Mouse (Mus musculus): ENCODE data around the gene Rnft1. TPM values are rescaled to one million over a fixed set of nuclear protein-coding genes. Genes with fewer than 3 reads are reported as not detected.

The Rnft1 gene
- polyA plus RNA-seq (2014; fragmentation: Illumina TruSeq; extraction: RNeasy Lipid Tissue Mini Kit (QIAGEN cat#74804); ENCODE audit: low read depth, low replicate concordance) = 75.1 TPM

DNA sequence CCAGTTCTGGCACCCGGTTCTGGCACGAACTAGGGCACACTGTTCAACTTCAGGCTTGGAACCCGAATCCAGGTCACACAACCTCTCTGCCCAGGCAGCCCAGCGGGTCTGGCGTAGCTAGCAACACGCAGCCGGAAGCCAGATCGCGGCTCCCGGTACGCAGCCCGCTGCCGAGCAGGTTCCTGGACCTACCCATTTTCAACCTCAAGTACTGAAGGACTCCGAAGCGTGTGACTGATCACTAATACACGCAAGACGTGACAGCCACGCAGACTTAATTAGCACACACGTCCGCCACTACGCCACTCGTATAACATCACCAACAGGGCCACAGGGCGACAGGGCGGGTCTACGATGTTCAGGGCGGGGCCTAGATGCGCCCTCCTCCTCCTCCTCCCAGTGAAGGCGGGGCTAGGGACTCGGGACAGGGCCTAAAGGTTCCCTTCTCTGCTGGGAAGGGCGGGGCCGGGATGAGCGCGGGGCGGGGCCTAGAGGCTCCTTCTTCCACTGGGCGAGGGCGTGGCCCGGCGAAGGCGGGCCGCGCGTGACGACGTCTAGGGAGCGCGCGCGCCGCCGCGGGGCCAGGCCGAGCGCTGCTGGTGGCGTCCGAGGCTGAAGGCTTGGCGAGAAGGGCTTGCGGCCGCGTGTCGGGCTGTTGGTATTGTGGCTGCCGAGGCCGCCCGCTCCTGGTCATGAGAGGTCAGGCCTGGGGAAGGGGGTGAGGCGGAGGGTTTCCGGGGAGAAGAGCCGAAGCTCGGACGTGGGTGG lies at the start of gene Rnft1:
Gene Rnft1 (plus strand): TSS at position 557 of the 768 bp plus-strand sequence.

DNA sequence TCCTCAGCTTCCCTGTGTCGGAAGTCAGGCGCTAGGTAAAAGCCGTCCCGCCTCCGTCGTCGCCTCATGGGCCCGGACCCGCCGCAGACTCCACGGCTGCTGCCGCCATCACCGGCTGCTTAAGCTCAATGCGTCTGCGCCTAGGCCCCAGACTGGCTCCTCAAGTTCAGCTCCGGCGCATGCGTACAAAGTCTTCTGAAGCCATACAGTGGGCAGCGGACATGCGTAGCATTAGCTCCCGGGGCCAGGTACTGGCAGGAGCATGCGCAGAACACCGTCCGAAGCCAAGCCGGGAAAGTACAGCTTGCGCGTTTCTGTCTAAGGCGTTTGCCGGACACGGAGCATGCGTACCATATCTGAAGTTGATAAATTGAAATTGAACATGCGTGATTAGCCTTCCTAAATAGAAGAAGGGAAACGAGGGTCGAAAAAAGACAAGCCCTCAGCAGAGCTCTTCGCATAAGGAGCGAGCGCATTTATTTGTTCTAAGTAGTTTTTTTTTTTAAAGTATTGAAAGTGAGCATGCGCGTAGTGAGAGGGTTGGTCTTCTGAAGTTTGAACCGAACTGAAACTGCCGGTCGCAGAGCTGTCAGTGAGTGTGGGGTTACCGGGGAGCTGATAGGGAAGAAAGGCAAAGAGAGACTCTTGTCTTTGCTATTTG lies 60.3 kb downstream of the Rnft1 start, which contains the start of the genes Rps6kb1 and Tubd1:
Gene Rps6kb1 (minus strand): TSS at position 167 of the 661 bp plus-strand sequence.
Gene Tubd1 (plus strand): TSS at position 353 of the 661 bp plus-strand sequence.

Other genes starting within 250 kb of the Rnft1 start
- gene Ints2, start 227.1 kb upstream of the Rnft1 start, polyA plus RNA-seq (2014; fragmentation: Illumina TruSeq; extraction: RNeasy Lipid Tissue Mini Kit (QIAGEN cat#74804); ENCODE audit: low read depth, low replicate concordance) = 30.6 TPM
- gene Med13, start 127.1 kb upstream of the Rnft1 start, polyA plus RNA-seq (2014; fragmentation: Illumina TruSeq; extraction: RNeasy Lipid Tissue Mini Kit (QIAGEN cat#74804); ENCODE audit: low read depth, low replicate concordance) = 90.0 TPM
- gene Rps6kb1, start 60.1 kb downstream of the Rnft1 start, polyA plus RNA-seq (2014; fragmentation: Illumina TruSeq; extraction: RNeasy Lipid Tissue Mini Kit (QIAGEN cat#74804); ENCODE audit: low read depth, low replicate concordance) = 103 TPM
- 10.6 TPM for gene Tubd1, start 60.3 kb downstream of the Rnft1 start, polyA plus RNA-seq (2014; fragmentation: Illumina TruSeq; extraction: RNeasy Lipid Tissue Mini Kit (QIAGEN cat#74804); ENCODE audit: low read depth, low replicate concordance)
- 248 TPM for gene Vmp1, start 199.2 kb downstream of the Rnft1 start, polyA plus RNA-seq (2014; fragmentation: Illumina TruSeq; extraction: RNeasy Lipid Tissue Mini Kit (QIAGEN cat#74804); ENCODE audit: low read depth, low replicate concordance)
- gene Ptrh2, start 199.3 kb downstream of the Rnft1 start, polyA plus RNA-seq (2014; fragmentation: Illumina TruSeq; extraction: RNeasy Lipid Tissue Mini Kit (QIAGEN cat#74804); ENCODE audit: low read depth, low replicate concordance) = 34.9 TPM